Mouse (Mus musculus) liver, adult 2 months (tissue): ENCODE measurements at regions not wholly inside any gene's neighbourhood (a gene's known extent, or its start where the extent isn't known, plus 50 kb on each side); places are given as distances from the start of the nearest gene placed in this dataset.

Experiments
- DNase-seq: peaks from one replicate; pipeline ENCODE4 v3.0.0-alpha.2; 2011; ENCODE audit warnings: low read depth, low spot score; ENCODE audit errors: extremely low read depth
- H3K27ac ChIP-seq: fragments of 200-500 bp; replicated peaks from 2 replicates; pipeline ENCODE4 v1.5.1; 2012; ENCODE audit warnings: low read depth, mild to moderate bottlenecking, control low read depth, inconsistent platforms, low read length; ENCODE audit not compliant: insufficient read depth
- H3K27me3 ChIP-seq: fragments of 200-500 bp; 2 replicates; pipeline ENCODE4 v1.6.1; 2012; ENCODE audit warnings: mild to moderate bottlenecking, moderate library complexity, low read length, inconsistent platforms; ENCODE audit not compliant: control insufficient read depth, insufficient read depth
- H3K36me3 ChIP-seq: fragments of 200-500 bp; 2 replicates; pipeline ENCODE4 v1.6.1; 2012; ENCODE audit warnings: low read length, inconsistent platforms; ENCODE audit not compliant: control insufficient read depth, insufficient read depth
- H3K4me1 ChIP-seq: fragments of 200-500 bp; 2 replicates; pipeline ENCODE4 v1.6.1; 2011; ENCODE audit warnings: low read length; ENCODE audit not compliant: control insufficient read depth, insufficient read depth
- H3K4me3 ChIP-seq: fragments of 200-500 bp; 2 replicates; pipeline ENCODE4 v1.5.1; 2011; ENCODE audit warnings: low read depth, mild to moderate bottlenecking, control low read depth, low read length, moderate library complexity; ENCODE audit not compliant: insufficient read depth
- H3K79me2 ChIP-seq: fragments of 200-500 bp; 2 replicates; pipeline ENCODE4 v1.6.1; 2012; ENCODE audit warnings: inconsistent platforms, mild to moderate bottlenecking, low read length, moderate library complexity; ENCODE audit not compliant: control insufficient read depth, insufficient read depth
- H3K9ac ChIP-seq: fragments of 200-500 bp; 2 replicates; pipeline ENCODE4 v1.6.1; 2012; ENCODE audit warnings: low read depth, mild to moderate bottlenecking, control low read depth, inconsistent platforms, low read length
- CTCF ChIP-seq: fragments of 200-500 bp; IDR thresholded peaks from 2 replicates; pipeline ENCODE4 v1.5.1; 2011; ENCODE audit warnings: low read depth, low read length, control low read depth
- POLR2A ChIP-seq: fragments of 200-500 bp; IDR thresholded peaks from 2 replicates; pipeline ENCODE4 v1.6.1; 2011; ENCODE audit warnings: low read length, control low read depth; ENCODE audit not compliant: insufficient read depth; ENCODE audit errors: extremely low read depth
- WGBS: fragments of 180-500 bp; shearing (Covaris S2); methylation state at CpG from one replicate; pipeline ENCODE4 v1.1.7; 2018; 5-methylcytosine and 5-hydroxymethylcytosine counted together

DNA sequence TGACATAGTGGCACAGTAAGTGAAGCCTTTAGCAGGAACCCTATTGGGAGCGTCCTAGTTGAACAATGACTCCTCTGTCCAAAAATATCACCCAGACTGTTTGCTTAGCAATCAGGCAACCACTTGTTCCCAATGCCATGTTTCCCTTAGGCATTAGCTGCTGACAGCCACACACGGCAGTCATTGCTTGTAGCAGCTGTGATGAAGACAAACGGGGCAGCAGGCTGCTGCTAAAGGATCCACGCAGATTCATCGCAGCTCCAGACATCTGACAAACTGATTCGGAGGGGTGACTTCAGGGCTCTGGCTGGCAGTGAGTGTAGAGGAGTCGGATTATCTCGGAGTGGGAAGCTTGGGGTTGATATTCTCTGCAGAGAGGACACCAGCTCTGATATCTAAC is 120.0 kb upstream of the Kcnj6 start:
- Histone ChIP-seq H3K4me3 (no peak overlapping the region), H3K27me3 (no peaks in the 10 kb centered on the region), H3K4me1 (no peaks in the 10 kb centered on the region), H3K9ac (no peak overlapping the region), H3K27ac (no peak overlapping the region), H3K36me3 (no peaks in the 10 kb centered on the region), H3K79me2 (no peaks in the 10 kb centered on the region)
- WGBS, result 54% methylated on average over 8 of the region's 8 CpGs
- DNase-seq, result no peak
- TF ChIP-seq POLR2A (no peak), CTCF (no peak)

DNA sequence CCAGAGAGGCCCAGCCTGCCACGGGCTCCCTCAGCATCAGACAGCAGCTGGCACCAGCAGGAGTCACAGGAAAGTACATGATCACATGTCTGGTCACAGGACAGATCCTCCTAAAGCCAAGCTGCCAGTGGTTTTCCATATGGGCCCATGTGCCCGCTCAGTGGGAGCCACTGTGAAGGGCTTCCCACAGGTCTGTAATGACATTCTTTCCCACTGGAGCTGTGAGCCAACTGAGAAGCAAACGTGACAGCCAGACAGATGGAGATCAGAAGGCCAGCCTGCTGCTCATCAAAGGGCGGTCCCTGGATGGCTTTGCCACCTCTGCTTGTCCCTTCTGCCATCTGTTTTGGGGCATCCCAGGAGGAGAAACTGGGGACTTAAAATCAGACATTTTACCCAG is 121.8 kb upstream of the Kcnj6 start:
- no peak overlapping the region for H3K9ac ChIP-seq
- H3K27ac ChIP-seq, result no peak overlapping the region
- no peak for TF ChIP-seq CTCF
- no peak for TF ChIP-seq POLR2A
- 74% methylated on average over 4 of the region's 4 CpGs for WGBS
- no peaks in the 10 kb centered on the region for H3K27me3 ChIP-seq
- no peaks in the 10 kb centered on the region for H3K4me1 ChIP-seq
- no peak for DNase-seq
- no peaks in the 10 kb centered on the region for H3K36me3 ChIP-seq
- H3K4me3 ChIP-seq, result no peak overlapping the region
- H3K79me2 ChIP-seq, result no peaks in the 10 kb centered on the region

DNA sequence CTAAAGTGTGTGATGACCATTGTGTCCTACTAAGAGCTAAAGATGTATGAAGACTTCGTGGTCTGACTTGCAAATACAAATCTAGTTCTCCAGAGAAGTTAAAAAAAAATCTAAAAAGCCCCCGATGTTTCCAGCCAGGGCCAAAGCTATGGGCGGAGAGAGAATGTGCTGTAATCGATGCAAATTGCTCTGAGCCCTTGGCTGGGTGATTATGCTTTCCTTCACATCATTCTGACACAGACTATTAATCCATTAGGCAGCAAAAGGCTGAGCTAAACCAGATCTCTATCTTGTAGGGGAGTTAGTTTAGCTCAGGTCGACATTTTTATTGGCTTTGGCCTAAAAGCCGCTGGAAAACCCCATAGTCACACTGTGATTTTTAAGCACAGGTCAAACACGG is 124.5 kb upstream of the Kcnj6 start:
- no peak overlapping the region for H3K27ac ChIP-seq
- DNase-seq, result no peak
- H3K9ac ChIP-seq, result no peak overlapping the region
- 68% methylated on average over 7 of the region's 7 CpGs for WGBS
- H3K4me1 ChIP-seq, result no peaks in the 10 kb centered on the region
- TF ChIP-seq POLR2A (no peak), CTCF (no peak)
- H3K79me2 ChIP-seq, result no peaks in the 10 kb centered on the region
- H3K36me3 ChIP-seq, result no peaks in the 10 kb centered on the region
- H3K4me3 ChIP-seq, result no peak overlapping the region
- no peaks in the 10 kb centered on the region for H3K27me3 ChIP-seq

DNA sequence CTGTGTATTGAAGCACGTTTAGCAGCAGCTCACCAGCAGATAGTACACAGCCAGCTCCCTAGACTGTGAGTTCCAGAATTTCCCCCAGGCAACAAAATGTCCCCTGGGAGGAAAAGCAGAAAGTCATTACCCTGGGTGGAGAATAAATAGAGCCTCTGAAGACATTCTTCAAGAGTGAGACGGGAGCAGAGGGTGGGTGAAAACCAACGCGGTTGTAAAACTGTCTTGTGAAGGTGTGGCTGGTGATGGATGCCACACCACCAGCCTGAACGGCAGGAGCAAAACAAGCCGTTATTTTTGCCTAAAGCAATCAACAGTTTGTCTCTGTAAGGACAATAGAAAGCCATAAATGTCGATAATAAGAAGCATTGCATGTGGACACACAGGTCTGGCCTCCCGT is 129.7 kb upstream of the Kcnj15 start:
- 59% methylated on average over 8 of the region's 8 CpGs for WGBS
- Histone ChIP-seq H3K9ac (no peak overlapping the region), H3K36me3 (no peaks in the 10 kb centered on the region), H3K4me3 (no peak overlapping the region), H3K79me2 (no peaks in the 10 kb centered on the region), H3K27ac (no peak overlapping the region), H3K27me3 (no peaks in the 10 kb centered on the region), H3K4me1 (no peaks in the 10 kb centered on the region)
- no peak for DNase-seq
- no peak for TF ChIP-seq CTCF
- no peak for TF ChIP-seq POLR2A

DNA sequence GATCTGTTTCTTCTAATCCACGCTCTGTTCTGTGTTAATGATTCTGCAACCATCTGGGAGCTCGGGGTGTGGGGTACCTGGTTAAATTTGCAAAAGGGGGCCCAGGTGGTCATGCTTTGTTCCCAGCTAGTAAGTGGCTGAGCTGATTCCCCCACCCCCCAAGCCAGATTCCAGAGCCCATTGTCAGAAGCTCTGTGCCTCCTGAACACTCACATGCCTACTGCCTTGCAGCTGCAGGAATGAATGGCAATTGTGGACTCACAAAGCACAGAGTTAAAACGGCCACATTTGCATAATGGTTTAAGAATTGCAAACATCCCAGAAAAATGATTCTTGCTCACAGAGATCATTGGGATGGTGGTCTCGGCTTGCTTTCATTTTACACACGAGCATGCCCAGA is 125.5 kb upstream of the Kcnj15 start:
- TF ChIP-seq POLR2A (no peak), CTCF (no peak)
- Histone ChIP-seq H3K36me3 (no peaks in the 10 kb centered on the region), H3K27ac (no peak overlapping the region), H3K4me3 (no peak overlapping the region), H3K27me3 (no peaks in the 10 kb centered on the region), H3K9ac (no peak overlapping the region), H3K79me2 (no peaks in the 10 kb centered on the region), H3K4me1 (no peaks in the 10 kb centered on the region)
- no peak for DNase-seq
- WGBS, result 64% methylated on average over 5 of the region's 5 CpGs

DNA sequence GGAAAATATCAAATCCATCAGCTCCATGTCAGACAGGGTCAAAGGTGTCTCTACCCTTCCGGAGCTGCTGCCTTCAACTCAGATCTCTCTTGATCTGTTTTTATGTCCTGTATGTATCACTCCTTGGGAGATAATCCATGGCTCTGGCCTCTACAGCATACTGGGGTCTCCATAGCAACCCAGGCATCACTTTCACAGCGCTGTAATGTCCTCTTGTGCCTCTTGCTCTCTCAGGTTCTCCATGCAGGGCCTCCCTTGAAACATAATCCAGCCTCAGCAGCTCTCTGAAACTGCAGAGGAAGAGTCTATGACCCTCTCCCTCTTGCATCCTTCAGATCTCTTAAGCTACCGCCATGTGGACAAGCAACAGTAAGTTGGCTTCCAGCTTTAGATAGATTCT is 118.5 kb upstream of the Kcnj15 start:
- no peak overlapping the region for H3K27ac ChIP-seq
- TF ChIP-seq CTCF (no peak), POLR2A (no peak)
- no peaks in the 10 kb centered on the region for H3K79me2 ChIP-seq
- H3K9ac ChIP-seq, result no peak overlapping the region
- DNase-seq, result no peak
- H3K4me3 ChIP-seq, result no peak overlapping the region
- no peaks in the 10 kb centered on the region for H3K4me1 ChIP-seq
- H3K27me3 ChIP-seq, result no peaks in the 10 kb centered on the region
- H3K36me3 ChIP-seq, result no peaks in the 10 kb centered on the region
- 63% methylated on average over 3 of the region's 3 CpGs for WGBS
